Mouse (Mus musculus): Measurements from ENCODE around the gene Vwa5b2.

GRCm38 (mm10) chr16:20628871-20629391 is 39.7 kb downstream of the Vwa5b2 start:
- TF ChIP-seq CTCF (IDR thresholded peaks at IDR 0.05; ENCODE audit: extremely low read depth, insufficient read depth, low read length) (no peak), POLR2A (IDR thresholded peaks at IDR 0.05; ENCODE audit: extremely low read depth, insufficient read depth, low read length) (no peak)
